Mouse (Mus musculus): ENCODE data around the gene 2900026A02Rik.

The 2900026A02Rik gene

GRCm38 (mm10) chr5:113043531-113043930 lies 177.5 kb downstream of the 2900026A02Rik start:
- no peak for DNase-seq (ENCODE audit: low read depth, low spot score)

GRCm38 (mm10) chr5:113041567-113042071 lies 179.4 kb downstream of the 2900026A02Rik start:
- DNase-seq (ENCODE audit: low read depth, low spot score) = no peak

GRCm38 (mm10) chr5:113040776-113041175 lies 180.3 kb downstream of the 2900026A02Rik start:
- no peak for DNase-seq (ENCODE audit: low read depth, low spot score)

- peak; percentile 67 for DNase-seq (ENCODE audit: low read depth, low spot score)
Measured at GRCm38 (mm10) chr5:113038601-113039000, 182.4 kb downstream of the 2900026A02Rik start.
